Mouse (Mus musculus) heart, postnatal 4 days (tissue): ENCODE data around the gene Cdk5r2. TPM values are rescaled to one million over a fixed set of nuclear protein-coding genes. Genes with fewer than 3 reads are reported as not detected.

Experiments used
- DNase-seq: peaks from one replicate; pipeline ENCODE4 v3.0.0; 2021
- microRNA-seq, 2 experiments: library from miRNA; unstranded; fragments of <30 nt; microRNA quantifications; one replicate each; pipeline ENCODE4 v1.2.0; 2021 to 2022
- total RNA-seq, 2 experiments: library from RNA; stranded (reverse); gene quantifications; 2 replicates each; pipeline ENCODE4 v1.2.3; 2021

Cdk5r2 gene
- total RNA-seq, 2 experiments from 2014 or later = not detected

DNA sequence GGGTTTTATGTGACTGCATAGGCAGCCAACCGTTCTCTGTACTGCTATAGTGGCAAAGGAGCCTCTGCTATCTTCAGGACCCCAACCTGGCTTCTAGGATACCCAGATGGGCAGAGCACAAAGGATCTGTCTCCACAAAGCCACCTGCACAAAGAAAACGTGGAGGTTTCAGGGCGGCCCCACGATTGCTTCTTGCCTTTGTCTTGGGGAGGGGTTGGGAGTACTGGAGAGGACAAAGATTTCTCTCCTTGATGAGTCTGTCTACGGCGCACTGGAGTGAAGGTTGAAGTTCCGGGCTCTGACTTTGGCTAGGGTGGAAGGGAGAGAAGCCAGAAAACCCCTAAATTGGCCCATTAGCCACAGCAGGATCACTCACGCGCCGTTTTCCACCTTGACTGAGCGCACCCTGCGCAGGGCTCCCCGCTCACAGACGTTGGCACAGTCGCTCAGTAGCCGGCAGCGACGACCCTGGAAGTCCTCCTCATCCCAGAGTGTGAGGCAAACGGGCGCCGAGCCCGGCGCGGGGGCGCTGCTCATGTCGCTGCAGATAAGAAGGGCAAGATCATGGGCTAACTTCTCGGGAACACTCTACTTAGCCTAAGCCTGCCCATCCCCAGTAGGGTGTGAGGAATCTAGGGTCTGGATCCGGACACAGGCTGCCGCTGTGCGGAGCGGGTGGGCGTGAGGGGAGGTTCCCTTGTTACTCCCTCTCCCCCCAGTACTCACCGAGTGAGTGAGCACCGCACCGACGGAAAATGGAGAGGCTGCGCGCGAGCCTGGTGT, 37.8 kb downstream of the Cdk5r2 start:
- no peak for DNase-seq

DNA sequence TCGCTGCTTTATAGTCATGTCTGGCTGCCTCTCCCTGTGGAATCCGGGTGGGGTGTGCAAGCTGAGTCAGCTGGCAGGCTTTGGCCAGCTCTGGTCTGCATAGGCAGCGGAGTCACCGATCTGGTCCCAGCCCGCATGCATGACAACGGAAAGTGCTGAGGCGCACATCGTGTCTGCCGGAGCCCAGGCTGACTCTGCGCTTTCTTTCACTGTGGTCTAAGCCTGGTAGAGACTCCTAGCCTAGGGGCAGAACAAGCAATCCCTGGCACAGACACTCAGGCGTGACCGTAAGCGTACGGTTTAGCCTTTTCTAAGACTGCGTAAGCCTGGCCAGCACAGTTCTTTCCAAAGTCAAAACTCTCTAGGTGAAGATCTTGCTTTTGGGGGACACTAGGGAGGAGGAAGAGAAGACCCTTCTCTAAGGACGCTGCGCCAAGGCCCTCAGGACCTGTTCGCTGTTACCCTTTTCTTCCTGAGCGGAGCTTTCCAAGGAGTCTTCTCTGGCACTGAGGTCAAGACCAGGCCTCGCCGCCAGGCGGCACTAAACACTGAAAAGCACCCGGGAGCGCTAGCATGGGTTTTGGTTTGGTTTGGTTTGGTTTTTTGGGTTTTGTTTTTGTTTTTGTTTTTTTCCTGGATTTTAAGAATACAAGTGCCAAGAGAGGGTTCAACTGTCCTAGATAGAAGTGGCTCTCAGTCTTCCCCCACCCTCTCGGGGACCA, 38.6 kb downstream of the Cdk5r2 start, which contains the start of gene Cryba2:
TSS of gene Cryba2 (minus strand) at position 10 of the 722 bp plus-strand sequence.
- peak; percentile 62 for DNase-seq

DNA sequence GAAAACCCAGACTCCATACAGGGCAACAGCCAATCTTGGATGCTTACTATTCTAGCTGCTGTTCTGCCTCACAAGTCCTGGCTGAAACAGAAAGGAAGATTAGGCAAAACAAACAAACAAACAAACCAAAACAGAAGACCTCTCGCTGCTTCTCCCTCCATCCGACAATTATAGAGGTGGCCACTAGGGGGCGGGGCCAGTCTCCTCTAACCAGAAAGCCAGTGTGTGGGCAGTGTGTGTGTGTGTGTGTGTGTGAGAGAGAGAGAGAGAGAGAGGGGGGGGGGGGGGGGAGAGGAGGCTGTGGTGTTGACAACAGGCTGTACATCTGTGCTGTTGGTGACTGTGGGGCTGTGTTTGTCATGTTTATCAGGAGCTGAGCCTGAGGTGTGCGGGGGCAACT, 40.2 kb downstream of the Cdk5r2 start:
- peak; percentile 71 for DNase-seq

DNA sequence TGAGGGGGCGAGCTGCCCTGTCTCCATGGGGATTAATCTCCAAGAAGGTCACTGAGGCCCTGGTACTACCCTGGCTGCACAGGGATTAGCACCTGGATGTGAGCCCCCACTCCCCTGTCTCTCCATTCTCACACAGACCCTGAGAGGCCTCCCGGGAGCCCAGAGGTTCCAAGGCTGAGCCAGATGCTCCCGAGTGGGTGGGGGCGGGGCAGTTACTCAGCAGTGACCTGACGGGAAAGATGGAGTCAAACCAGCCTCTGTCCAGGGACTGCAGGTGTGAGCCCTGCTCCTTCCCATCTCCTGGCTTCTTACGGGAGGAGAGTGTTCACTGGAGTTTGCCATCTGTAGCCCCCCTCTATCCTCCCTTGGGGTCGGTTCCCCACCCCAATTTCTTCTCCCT, 43.2 kb downstream of the Cdk5r2 start:
- DNase-seq = no peak

DNA sequence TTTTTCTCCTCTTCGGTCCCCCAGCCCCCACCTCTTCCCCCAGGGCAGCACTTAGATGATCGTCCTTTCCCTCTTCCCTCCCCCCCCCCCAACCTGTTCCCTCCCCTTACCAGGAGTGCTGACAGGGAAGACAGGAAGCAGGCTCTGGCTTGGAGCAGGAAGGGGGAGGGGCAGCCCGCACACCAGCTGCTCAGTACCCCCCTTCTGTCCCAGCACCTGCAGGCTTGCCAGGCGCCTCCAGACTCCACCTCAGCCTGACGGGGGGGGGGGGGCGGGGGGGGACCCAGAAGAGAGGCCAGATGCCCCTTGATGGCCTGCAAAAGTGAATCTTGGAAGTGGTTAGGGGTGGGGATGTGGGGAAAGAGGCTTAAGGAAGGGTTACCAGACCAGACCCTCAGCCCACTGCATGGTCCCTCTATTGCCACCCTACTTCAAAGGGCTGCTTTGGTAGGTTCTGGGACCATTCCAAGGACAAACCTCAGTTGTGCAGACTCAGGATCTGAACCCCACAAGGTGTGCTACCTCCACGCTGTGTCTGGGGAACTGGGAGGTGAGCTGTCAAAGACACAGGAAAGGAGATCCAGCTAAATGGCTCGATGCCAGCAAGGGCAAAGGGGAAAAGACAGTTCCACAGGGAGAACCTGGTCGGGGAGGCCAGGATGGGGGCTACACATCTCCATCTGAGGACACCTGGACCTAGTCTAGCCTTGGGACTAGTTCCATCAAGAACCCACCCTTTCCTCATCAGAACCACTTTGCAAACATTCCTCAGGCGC, 44.1 kb downstream of the Cdk5r2 start:
- no peak for DNase-seq

DNA sequence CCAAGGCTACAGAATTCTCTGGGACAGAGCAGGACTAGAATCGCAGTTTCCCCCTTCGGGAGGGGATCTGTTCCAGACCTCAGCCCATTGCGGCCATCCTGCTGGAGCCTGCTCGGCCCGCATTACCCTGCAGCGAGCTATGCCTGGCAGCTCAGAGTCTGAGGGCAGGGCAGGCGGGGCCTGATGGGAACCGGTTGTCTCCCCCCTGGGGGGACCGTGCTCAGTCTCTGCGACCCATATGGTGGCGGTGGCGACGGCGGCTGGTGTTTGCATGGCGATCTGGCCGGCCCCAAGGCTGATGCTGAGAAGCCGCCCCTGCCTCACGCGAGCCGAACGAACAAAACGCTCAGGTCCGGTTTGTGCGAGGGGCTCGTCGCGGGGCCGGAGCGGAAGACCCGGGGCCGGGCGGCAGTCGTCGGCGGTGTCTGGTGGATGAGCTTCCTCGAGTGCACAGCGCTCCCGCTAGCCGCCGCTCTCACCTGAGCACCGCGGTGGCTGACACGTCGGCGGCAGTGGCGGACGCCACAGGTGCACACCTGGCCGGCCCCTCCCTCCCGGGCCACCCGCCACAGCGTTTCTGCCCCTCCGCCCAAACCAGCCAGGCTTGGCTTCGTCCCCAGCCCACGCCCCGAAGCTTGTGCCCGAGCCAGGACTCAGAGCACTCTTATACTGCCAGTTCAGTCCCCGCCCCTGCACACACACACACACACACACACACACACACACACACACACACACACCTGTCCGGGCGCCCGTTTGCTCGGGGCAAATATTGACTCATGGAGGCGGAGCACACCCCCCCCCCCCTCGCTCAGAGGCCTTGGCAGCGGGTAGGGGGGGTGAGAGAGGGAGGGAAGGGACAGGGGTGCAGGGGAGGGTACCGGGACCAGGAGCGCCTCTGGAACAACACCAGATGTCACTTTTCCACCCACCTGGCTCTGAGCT, 45.9 kb downstream of the Cdk5r2 start:
- no peak for DNase-seq

DNA sequence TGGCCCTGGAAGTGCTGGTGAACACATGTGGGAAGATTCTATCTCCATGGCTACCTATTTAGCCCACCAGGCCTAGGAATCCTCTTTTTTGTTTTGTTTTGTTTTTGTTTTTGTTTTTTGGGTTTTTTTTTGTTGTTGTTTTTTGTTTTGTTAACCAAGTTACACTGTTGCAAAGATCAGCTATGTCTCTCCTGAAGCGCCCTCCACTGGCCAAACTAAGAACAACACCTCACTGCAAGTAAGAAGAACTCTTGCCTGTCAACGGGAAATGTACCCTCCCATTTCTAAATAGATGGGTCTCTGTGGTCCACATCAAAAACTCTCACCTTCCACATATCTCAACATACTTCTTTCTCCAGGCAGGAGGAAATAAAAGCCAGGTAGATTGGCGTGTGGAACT, 47.0 kb downstream of the Cdk5r2 start:
- peak; percentile 65 for DNase-seq

DNA sequence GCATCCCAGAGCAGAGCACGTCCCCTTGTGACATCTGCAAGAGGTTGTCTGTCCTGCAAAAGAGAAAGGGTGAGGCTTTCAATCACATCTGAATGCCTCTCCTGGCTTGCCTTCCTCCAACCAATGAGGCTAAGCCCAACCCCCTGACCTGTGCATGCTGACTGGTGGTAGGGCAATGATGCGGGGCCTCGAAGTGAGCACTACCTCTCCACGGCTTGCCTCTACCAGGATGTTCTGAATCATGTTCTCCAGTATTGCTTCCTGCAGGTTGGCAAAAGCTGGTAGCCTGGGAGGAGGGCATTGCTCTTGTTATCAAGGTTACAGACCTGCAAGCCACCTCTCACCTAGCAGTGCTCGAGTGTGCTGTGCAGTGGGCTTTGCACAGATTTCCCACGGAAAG, 47.5 kb downstream of the Cdk5r2 start:
- no peak for DNase-seq

Small RNA genes within 50 kb of the gene (microRNA-seq; reads per million reads assigned to microRNA genes)
- 6.6 to 26.8 reads per million in 2 experiments for gene Mir375

Other genes with a start within 250 kb of the Cdk5r2 start
- gene Ttll4, start 193.2 kb upstream of the Cdk5r2 start, total RNA-seq = 10 to 100 TPM; 19.7 to 22.1 TPM
- gene Cyp27a1, start 141.4 kb upstream of the Cdk5r2 start, total RNA-seq = 1 to 10 TPM; 5.4 to 6.3 TPM
- 1 to 10 TPM; 3.7 to 4.1 TPM for gene Prkag3, start 105.7 kb upstream of the Cdk5r2 start, total RNA-seq
- under 1 TPM; 0.12 to 0.20 TPM for gene Wnt6, start 83.0 kb upstream of the Cdk5r2 start, total RNA-seq
- gene Wnt10a, start 63.4 kb upstream of the Cdk5r2 start, total RNA-seq = not detected
- gene Fev, start 30.5 kb downstream of the Cdk5r2 start, total RNA-seq = not detected
- not detected for gene Cryba2, start 38.2 kb downstream of the Cdk5r2 start, total RNA-seq
- gene Cfap65, start 80.7 kb downstream of the Cdk5r2 start, total RNA-seq = not detected
- gene Ihh, start 96.7 kb downstream of the Cdk5r2 start, total RNA-seq = under 1 TPM; 0.18 to 0.26 TPM